Mouse (Mus musculus) lung, embryonic 15.5 days (tissue): ENCODE measurements around the gene C1ql1. TPM values are rescaled to one million over a fixed set of nuclear protein-coding genes. Genes with fewer than 3 reads are reported as not detected.

Experiments
- ATAC-seq: fragments of 200-750 bp; cut with Nextera tagmentation; 2 replicates; pipeline ENCODE4 v1.8.0; 2017; ENCODE audit warnings: moderate number of reproducible peaks, borderline replicate concordance; ENCODE audit not compliant: low FRiP score, low TSS enrichment; ENCODE audit errors: extremely low read depth
- H3K27ac ChIP-seq: fragments of 300-500 bp; sonication (generic); 2 replicates; pipeline ENCODE4 v1.5.1; 2015; ENCODE audit warnings: moderate library complexity, mild to moderate bottlenecking, inconsistent platforms
- H3K27me3 ChIP-seq: fragments of 300-500 bp; sonication (generic); 2 replicates; pipeline ENCODE4 v1.6.1; 2015; ENCODE audit warnings: inconsistent platforms
- H3K36me3 ChIP-seq: fragments of 300-500 bp; sonication (generic); 2 replicates; pipeline ENCODE4 v1.6.1; 2015; ENCODE audit warnings: inconsistent platforms
- H3K4me1 ChIP-seq: fragments of 300-500 bp; sonication (generic); 2 replicates; pipeline ENCODE4 v1.6.1; 2015; ENCODE audit warnings: inconsistent platforms
- H3K4me2 ChIP-seq: fragments of 300-500 bp; sonication (generic); 2 replicates; pipeline ENCODE4 v1.6.1; 2015; ENCODE audit warnings: inconsistent platforms, mild to moderate bottlenecking, moderate library complexity
- H3K4me3 ChIP-seq: fragments of 300-500 bp; sonication (generic); 2 replicates; pipeline ENCODE4 v1.5.1; 2015; ENCODE audit warnings: mild to moderate bottlenecking, inconsistent platforms
- H3K9ac ChIP-seq: fragments of 300-500 bp; sonication (generic); 2 replicates; pipeline ENCODE4 v1.6.1; 2015; ENCODE audit warnings: inconsistent platforms
- H3K9me3 ChIP-seq: fragments of 300-500 bp; sonication (generic); 2 replicates; pipeline ENCODE4 v1.6.1; 2016; ENCODE audit warnings: inconsistent platforms
- WGBS: fragments of 180-500 bp; shearing (Covaris S2); methylation state at CpG from one replicate; pipeline ENCODE4 v1.1.7; 2015; 5-methylcytosine and 5-hydroxymethylcytosine counted together
- polyA plus RNA-seq: library from polyadenylated mRNA; unstranded; fragments of >200 nt; fragmentation: Nextera tagmentation; extraction: Ambion mirVana; gene quantifications from 2 replicates; pipeline ENCODE4 v1.2.1, GENCODE M21; 2015

Gene C1ql1
- polyA plus RNA-seq, 1 experiment from 2014 or later: 1.4 TPM

DNA sequence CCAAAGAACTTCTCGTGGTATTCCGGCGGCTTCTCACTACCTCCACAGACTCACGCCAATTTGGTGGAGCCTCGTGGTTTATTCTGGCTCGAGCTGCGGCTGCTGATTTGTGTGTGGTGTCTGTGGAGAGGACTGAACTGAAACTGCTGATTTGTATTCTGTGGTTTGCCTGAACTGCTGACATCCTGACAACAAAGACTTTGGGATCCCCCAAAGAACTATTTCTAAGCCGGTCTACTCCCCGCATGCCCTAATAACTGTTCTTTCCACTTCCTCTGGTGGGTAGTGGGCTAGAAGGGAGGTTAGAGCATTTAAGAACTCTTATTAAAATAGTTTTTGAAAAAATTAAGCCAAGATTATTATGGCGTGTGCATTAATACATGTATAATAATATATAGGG, 15.8 kb downstream of the C1ql1 start:
- Histone ChIP-seq H3K4me1 (no peaks in the 10 kb centered on the region), H3K9ac (no peak overlapping the region), H3K4me3 (no peak overlapping the region), H3K27me3 (peaks cover 10% of the 10 kb centered on the region; the same call in 1 of the 2 replicates), H3K36me3 (no peaks in the 10 kb centered on the region), H3K4me2 (no peak overlapping the region), H3K9me3 (no peaks in the 10 kb centered on the region), H3K27ac (no peak overlapping the region)
- 89% methylated on average over 10 of the region's 10 CpGs for WGBS
- no peak for ATAC-seq

DNA sequence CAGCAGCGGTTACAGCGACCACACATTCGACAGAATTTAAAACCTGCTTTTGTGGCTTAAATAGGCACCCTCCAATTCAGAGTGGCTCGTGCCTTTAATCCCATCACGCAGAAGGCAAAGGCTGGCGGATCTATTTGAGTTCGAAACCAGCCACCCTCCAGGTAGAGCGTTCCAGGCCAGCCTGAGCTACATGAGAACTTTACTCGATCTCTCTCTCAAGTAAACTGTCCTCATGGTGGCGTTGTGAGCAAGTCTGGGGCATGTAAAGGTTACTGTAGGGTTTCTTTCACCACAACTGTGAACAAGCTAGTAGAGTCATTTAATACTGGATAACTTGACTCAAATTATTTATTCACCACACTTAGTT, 21.2 kb downstream of the C1ql1 start:
- peaks cover 32% of the 10 kb centered on the region for H3K4me1 ChIP-seq
- peak overlapping the region; percentile 57 for H3K4me2 ChIP-seq
- peak overlapping the region; percentile 71 for H3K4me3 ChIP-seq
- H3K27me3 ChIP-seq: no peaks in the 10 kb centered on the region
- H3K36me3 ChIP-seq: peaks cover 8% of the 10 kb centered on the region; the same call in 1 of the 2 replicates
- 3% methylated on average over 10 of the region's 10 CpGs for WGBS
- peak overlapping the region; percentile 95 for H3K27ac ChIP-seq
- H3K9ac ChIP-seq: peak overlapping the region; percentile 59
- no peaks in the 10 kb centered on the region for H3K9me3 ChIP-seq
- ATAC-seq: peak; percentile 28; the same call in 1 of the 2 replicates

DNA sequence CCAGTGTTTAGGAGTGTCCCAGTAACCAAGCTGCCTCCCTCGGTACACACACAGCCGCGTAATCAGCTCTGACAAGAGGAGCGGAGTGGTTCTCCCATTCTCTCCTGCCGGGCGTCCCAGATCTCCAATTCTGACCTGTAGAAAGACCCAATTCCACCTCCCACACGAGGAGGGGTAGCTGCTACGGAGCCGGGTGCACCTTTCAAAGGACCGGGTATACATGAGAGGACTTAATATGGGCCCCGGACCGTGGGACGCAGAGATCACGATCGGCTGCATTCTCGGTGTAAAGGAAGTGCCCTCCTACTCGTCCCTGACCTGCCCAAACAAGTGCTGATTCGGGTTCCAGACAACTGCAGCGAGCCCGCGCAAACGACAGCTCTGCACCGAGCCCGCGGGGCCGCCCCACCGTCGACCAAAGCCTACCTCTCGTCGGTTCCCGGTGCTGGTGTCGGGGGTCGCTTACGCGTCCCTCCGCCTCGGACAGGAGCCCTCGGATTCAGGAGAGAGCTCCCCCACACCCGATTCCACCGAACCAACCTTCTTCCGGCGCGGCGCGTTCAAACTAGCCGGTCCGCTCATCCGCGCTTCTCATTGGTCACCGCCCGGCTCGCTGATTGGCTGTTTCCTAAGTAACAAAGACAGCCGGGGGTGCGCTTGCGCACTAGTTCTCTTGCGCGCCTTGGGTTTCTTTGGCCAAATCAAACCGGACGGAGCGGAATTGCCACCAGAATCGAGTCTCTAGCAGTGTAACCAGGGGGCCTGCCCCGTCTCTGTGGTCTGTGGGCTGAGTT, 21.7 kb downstream of the C1ql1 start, which contains the start of gene Kif18b:
Gene Kif18b (minus strand): TSS at position 568 of the 794 bp plus-strand sequence.
- peak; percentile 96 for ATAC-seq
- Histone ChIP-seq H3K27ac (peak within 1 kb of the TSS; percentile 95), H3K9ac (peak within 1 kb of the TSS; percentile 65), H3K27me3 (no peaks in the 10 kb centered on the region), H3K4me2 (peak within 1 kb of the TSS; percentile 63), H3K9me3 (no peaks in the 10 kb centered on the region), H3K36me3 (peaks cover 8% of the 10 kb centered on the region; the same call in 1 of the 2 replicates), H3K4me3 (peak within 1 kb of the TSS; percentile 71), H3K4me1 (peaks cover 32% of the 10 kb centered on the region)
- under 1% methylated on average over 62 of the region's 62 CpGs for WGBS

DNA sequence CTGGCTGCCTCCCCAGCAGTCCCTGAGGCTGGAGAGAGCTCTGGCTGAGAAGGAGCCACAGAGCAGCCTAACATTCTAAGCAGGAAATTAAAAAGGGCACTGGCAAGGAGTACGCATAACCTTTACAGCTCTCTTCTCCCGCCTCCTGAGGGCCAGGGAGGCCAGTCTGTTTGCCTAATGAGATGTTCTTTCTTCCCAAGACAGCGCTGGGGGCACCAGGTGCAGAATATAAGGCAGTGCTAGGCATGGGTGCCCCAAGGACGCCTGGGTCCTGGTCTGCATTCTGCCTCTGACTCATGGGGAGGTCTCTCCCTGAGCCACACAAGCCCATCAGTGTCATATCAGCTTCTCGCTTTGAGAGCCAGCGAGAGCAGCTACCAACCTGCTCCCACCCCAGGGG, 25.0 kb downstream of the C1ql1 start:
- Histone ChIP-seq H3K36me3 (peaks cover 8% of the 10 kb centered on the region; the same call in 1 of the 2 replicates), H3K4me1 (peaks cover 32% of the 10 kb centered on the region), H3K9ac (no peak overlapping the region), H3K9me3 (no peaks in the 10 kb centered on the region), H3K4me3 (no peak overlapping the region), H3K27ac (no peak overlapping the region), H3K27me3 (no peaks in the 10 kb centered on the region), H3K4me2 (no peak overlapping the region)
- WGBS: 82% methylated on average over 6 of the region's 6 CpGs
- ATAC-seq: no peak

DNA sequence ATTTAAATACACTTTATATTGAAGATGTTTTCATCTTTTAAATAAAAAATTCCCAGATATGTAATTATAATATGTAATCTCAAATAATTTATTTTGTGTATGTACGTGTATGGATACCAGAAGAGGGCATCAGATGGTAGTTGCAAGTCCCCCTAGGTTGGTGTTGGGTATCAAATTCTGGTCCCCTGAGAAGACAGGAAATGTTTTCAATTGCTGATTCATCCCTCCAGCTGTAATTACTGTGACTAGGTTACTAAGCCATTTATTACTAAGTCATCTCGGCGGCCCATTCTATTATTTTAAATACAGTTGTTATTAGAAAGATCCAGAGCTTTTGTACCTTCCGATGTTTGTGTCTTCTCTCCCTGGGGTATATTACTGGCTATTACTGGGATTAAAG, 28.4 kb downstream of the C1ql1 start:
- H3K4me2 ChIP-seq: no peak overlapping the region
- no peak overlapping the region for H3K4me3 ChIP-seq
- no peak overlapping the region for H3K27ac ChIP-seq
- ATAC-seq: no peak
- H3K36me3 ChIP-seq: peaks cover 37% of the 10 kb centered on the region
- H3K27me3 ChIP-seq: no peaks in the 10 kb centered on the region
- no peaks in the 10 kb centered on the region for H3K9me3 ChIP-seq
- WGBS: 85% methylated on average over 4 of the region's 4 CpGs
- H3K4me1 ChIP-seq: peaks cover 17% of the 10 kb centered on the region
- no peak overlapping the region for H3K9ac ChIP-seq

DNA sequence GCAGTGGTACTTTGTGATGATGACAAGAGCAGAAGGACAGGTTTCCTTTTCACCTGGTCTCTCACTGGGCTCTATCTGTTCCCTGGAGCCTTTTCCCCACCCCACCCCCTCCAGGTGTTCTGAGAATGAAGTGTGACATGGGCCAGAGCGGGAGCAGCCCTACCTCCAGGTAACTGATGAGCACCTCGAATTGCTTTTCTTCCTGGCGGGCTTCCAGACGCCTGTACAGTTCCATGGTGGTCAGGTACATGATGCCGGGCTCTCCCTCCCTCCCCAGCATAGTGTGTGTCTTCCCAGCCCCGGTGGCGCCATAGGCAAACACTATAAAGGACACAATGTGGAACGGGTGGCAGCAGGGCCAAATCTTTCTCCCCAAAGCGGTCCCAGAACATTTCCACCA, 31.1 kb downstream of the C1ql1 start:
- no peak overlapping the region for H3K27ac ChIP-seq
- H3K4me1 ChIP-seq: no peaks in the 10 kb centered on the region
- H3K9me3 ChIP-seq: no peaks in the 10 kb centered on the region
- H3K4me3 ChIP-seq: no peak overlapping the region
- no peak for ATAC-seq
- H3K27me3 ChIP-seq: no peaks in the 10 kb centered on the region
- 84% methylated on average over 9 of the region's 9 CpGs for WGBS
- peaks cover 53% of the 10 kb centered on the region for H3K36me3 ChIP-seq
- H3K4me2 ChIP-seq: no peak overlapping the region
- no peak overlapping the region for H3K9ac ChIP-seq

DNA sequence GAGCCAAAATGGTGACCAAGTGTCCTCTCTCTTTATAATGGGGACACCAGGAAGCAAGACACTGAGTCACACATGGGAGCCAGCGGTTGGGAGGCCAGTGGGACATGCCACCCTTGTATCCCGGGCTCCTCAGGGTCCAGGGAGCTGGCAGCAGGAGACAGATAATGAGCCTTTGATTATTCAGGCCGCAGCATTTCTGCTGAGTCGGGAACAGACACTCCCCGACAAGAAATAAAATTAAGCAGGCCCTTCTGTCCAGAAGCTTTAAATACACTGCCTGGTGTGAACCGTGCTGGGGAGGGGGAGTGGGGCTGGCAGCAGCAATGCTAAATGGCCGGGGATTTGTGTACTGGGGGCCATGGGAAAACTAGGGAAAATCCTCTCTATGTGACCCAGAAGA, 35.1 kb downstream of the C1ql1 start:
- WGBS: 76% methylated on average over 7 of the region's 7 CpGs
- Histone ChIP-seq H3K36me3 (peaks cover 93% of the 10 kb centered on the region), H3K4me3 (no peak overlapping the region), H3K27me3 (no peaks in the 10 kb centered on the region), H3K4me2 (no peak overlapping the region), H3K9ac (no peak overlapping the region), H3K27ac (no peak overlapping the region), H3K9me3 (no peaks in the 10 kb centered on the region), H3K4me1 (no peaks in the 10 kb centered on the region)
- no peak for ATAC-seq

DNA sequence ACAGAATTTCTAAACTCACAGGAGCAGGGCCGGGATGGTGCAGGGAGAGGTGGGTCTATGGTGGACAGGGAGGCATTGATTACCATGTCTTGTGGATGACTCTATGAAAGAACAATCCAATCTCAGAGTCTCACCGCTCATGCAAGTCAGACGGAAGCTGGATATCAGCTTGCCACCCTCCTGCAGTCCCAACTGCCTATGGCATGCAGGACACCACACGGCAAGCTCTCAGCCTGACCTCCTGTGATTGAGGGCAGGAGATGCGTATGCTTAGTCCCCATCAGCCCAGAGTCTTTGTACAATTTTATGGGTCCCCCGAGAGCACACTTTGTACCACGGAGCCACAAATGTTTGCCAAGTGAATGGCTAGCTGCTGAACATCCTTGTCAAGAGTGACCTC, 42.8 kb downstream of the C1ql1 start:
- H3K27ac ChIP-seq: no peak overlapping the region
- no peaks in the 10 kb centered on the region for H3K9me3 ChIP-seq
- H3K9ac ChIP-seq: no peak overlapping the region
- H3K36me3 ChIP-seq: peaks cover 39% of the 10 kb centered on the region
- no peaks in the 10 kb centered on the region; the same call in 1 of the 2 replicates for H3K4me1 ChIP-seq
- no peak overlapping the region for H3K4me2 ChIP-seq
- no peak overlapping the region for H3K4me3 ChIP-seq
- no peaks in the 10 kb centered on the region for H3K27me3 ChIP-seq
- no peak for ATAC-seq
- WGBS: 72% methylated on average over 7 of the region's 7 CpGs

DNA sequence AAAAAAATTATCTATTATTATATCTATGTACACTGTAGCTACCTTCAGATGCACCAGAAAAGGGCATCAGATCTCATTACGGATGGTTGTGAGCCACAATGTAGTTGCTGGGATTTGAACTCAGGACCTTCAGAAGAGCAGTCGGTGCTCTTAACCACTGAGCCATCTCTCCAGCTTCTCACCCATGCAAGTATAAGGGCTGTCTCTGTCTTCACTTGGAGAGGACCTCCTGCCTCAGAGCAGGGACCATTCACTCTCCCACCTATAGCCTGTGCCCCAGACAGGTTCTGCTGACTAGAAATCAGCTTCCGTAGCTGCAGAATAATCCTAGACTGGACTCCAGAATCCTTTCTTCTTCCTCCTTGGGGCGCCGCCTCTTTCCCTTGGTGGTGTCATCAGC, 44.4 kb downstream of the C1ql1 start:
- Histone ChIP-seq H3K4me1 (no peaks in the 10 kb centered on the region; the same call in 1 of the 2 replicates), H3K4me2 (no peak overlapping the region), H3K9ac (no peak overlapping the region), H3K9me3 (no peaks in the 10 kb centered on the region), H3K36me3 (peaks cover 24% of the 10 kb centered on the region), H3K27me3 (no peaks in the 10 kb centered on the region), H3K4me3 (no peak overlapping the region), H3K27ac (no peak overlapping the region)
- no peak for ATAC-seq
- 75% methylated on average over 5 of the region's 5 CpGs for WGBS

DNA sequence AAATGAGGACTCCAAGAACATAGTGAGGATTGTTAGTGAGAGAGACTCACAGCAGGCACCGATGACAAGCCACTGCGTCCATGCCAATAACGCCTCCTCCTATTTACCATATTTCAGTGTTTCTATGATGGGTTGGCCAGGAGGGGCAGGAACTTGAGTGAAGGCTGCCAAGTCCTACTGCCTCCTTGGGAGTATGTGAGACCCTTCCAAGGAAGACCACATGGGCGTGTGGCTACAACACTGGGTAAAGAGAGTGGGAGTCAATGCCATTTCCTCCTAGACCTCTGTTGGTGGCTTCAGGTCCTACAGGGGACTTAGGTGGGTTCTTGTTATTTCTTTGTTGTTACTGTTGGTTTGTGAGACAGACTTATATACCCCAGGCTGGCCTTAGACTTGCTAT, 45.3 kb downstream of the C1ql1 start:
- peak; percentile 19; the same call in 1 of the 2 replicates for ATAC-seq
- Histone ChIP-seq H3K4me2 (no peak overlapping the region), H3K4me1 (no peaks in the 10 kb centered on the region; the same call in 1 of the 2 replicates), H3K9me3 (no peaks in the 10 kb centered on the region), H3K9ac (no peak overlapping the region), H3K27me3 (peaks cover 5% of the 10 kb centered on the region), H3K27ac (no peak overlapping the region), H3K36me3 (peaks cover 15% of the 10 kb centered on the region), H3K4me3 (no peak overlapping the region)
- WGBS: 54% methylated on average over 4 of the region's 4 CpGs

DNA sequence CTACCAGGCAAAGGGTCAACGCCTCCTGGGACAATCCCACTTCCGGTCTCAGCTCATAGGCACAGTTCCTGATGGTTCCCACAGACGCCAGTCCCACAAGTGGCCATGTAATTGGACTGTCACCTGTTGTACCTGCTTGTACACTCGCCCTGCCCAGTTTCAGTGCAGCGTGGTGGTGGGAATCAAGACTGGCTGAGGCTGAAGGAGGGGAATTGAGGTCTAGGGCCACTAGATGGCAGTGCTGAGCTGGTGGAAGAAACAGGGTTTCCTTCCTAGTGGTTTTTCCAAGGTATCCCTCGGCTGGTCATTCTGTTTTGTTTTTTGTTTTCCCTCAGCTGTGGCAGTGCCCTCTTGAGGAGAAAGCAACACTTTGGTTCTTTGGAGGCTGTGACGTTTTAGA, 45.7 kb downstream of the C1ql1 start, which contains the start of gene Gfap:
Gene Gfap (minus strand): TSS at position 150 of the 400 bp plus-strand sequence.
- no peak within 1 kb of the TSS for H3K4me2 ChIP-seq
- no peak for ATAC-seq
- no peaks in the 10 kb centered on the region; the same call in 1 of the 2 replicates for H3K4me1 ChIP-seq
- H3K27ac ChIP-seq: no peak within 1 kb of the TSS
- WGBS: 10% methylated on average over 7 of the region's 7 CpGs
- no peak within 1 kb of the TSS for H3K9ac ChIP-seq
- peaks cover 10% of the 10 kb centered on the region for H3K27me3 ChIP-seq
- peaks cover 10% of the 10 kb centered on the region for H3K36me3 ChIP-seq
- H3K4me3 ChIP-seq: no peak within 1 kb of the TSS
- H3K9me3 ChIP-seq: no peaks in the 10 kb centered on the region

DNA sequence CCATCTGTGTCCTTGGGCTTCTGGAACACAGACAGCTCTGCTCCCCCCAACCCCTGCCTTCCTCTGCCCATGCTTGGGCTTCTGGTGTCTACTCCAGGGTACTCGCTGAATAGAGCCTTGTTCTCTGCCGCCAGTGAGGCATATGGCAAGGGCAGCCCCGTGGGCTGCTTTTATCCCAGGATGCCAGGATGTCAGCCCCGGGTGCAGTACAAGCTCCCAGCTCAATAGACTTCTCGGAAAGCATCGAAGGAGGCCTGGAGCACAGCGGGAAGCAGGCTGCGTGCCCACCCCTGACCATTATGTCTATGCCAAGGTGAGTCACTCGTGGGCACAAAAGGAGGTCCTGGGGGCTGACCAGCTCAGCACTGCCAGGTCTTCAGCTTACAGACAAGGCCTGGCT, 48.1 kb downstream of the C1ql1 start:
- H3K9me3 ChIP-seq: no peaks in the 10 kb centered on the region
- no peaks in the 10 kb centered on the region for H3K36me3 ChIP-seq
- no peak for ATAC-seq
- H3K4me2 ChIP-seq: no peak overlapping the region
- peaks cover 1% of the 10 kb centered on the region; the same call in 1 of the 2 replicates for H3K4me1 ChIP-seq
- WGBS: 75% methylated on average over 9 of the region's 9 CpGs
- H3K4me3 ChIP-seq: no peak overlapping the region
- no peak overlapping the region for H3K27ac ChIP-seq
- no peak overlapping the region for H3K9ac ChIP-seq
- H3K27me3 ChIP-seq: peaks cover 33% of the 10 kb centered on the region
